Mouse (Mus musculus) heart, embryonic 14.5 days (tissue): ENCODE measurements around the gene Slc1a7. TPM values are rescaled to one million over a fixed set of nuclear protein-coding genes. Genes with fewer than 3 reads are reported as not detected.

Experiments
- ATAC-seq: fragments of 200-750 bp; cut with Nextera tagmentation; 2 replicates; pipeline ENCODE4 v1.8.0; 2017; ENCODE audit warnings: low read depth, moderate TSS enrichment; ENCODE audit not compliant: insufficient number of reproducible peaks, insufficient read depth, low FRiP score
- H3K27ac ChIP-seq, 2 experiments: fragments of 200-500 bp in 1 of 2; fragments of 300-500 bp in 1 of 2; sonication (generic) in 1 of 2; replicated peaks in 1 of 2; 2 replicates each; pipeline ENCODE4 v1.5.1; 2012 to 2014; ENCODE audit warnings: low read depth in 2 of 2, low read length in 2 of 2, control low read depth in 1 of 2, mild to moderate bottlenecking in 1 of 2, mixed read lengths in 1 of 2; ENCODE audit not compliant: control insufficient read depth in 1 of 2, insufficient read depth in 1 of 2
- H3K27me3 ChIP-seq: fragments of 300-500 bp; sonication (generic); 2 replicates; pipeline ENCODE4 v1.6.1; 2014; ENCODE audit warnings: mild to moderate bottlenecking, low read length, control low read depth; ENCODE audit not compliant: control insufficient read depth, insufficient read depth
- H3K36me3 ChIP-seq: fragments of 300-500 bp; sonication (generic); 2 replicates; pipeline ENCODE4 v1.6.1; 2014; ENCODE audit warnings: mild to moderate bottlenecking, control low read depth, low read length, mixed read lengths; ENCODE audit not compliant: control insufficient read depth, insufficient read depth
- H3K4me1 ChIP-seq, 2 experiments: fragments of 200-500 bp in 1 of 2; fragments of 300-500 bp in 1 of 2; sonication (generic) in 1 of 2; 2 replicates each; pipeline ENCODE4 v1.6.1; 2012 to 2014; ENCODE audit warnings: low read length in 2 of 2, control low read depth in 1 of 2, mixed read lengths in 1 of 2; ENCODE audit not compliant: control insufficient read depth in 2 of 2, insufficient read depth in 2 of 2
- H3K4me2 ChIP-seq: fragments of 300-500 bp; sonication (generic); 2 replicates; pipeline ENCODE4 v1.6.1; 2014; ENCODE audit warnings: mild to moderate bottlenecking, low read length
- H3K4me3 ChIP-seq, 2 experiments: fragments of 200-500 bp in 1 of 2; fragments of 300-500 bp in 1 of 2; sonication (generic) in 1 of 2; 2 replicates each; pipeline ENCODE4 v1.5.1; 2012 to 2014; ENCODE audit warnings: low read length in 2 of 2, mild to moderate bottlenecking in 2 of 2, control low read depth in 1 of 2, low read depth in 1 of 2, moderate library complexity in 1 of 2; ENCODE audit not compliant: control insufficient read depth in 1 of 2, insufficient read depth in 1 of 2
- H3K9ac ChIP-seq: fragments of 300-500 bp; sonication (generic); 2 replicates; pipeline ENCODE4 v1.6.1; 2014; ENCODE audit warnings: mild to moderate bottlenecking, low read length
- H3K9me3 ChIP-seq: fragments of 300-500 bp; sonication (generic); 2 replicates; pipeline ENCODE4 v1.6.1; 2016; ENCODE audit warnings: low read length, control low read depth; ENCODE audit not compliant: control insufficient read depth
- WGBS: fragments of 180-500 bp; shearing (Covaris S2); extraction: QIAGEN DNeasy Blood & Tissue Kit; methylation state at CpG from one replicate; pipeline ENCODE4 v1.1.7; 2014; 5-methylcytosine and 5-hydroxymethylcytosine counted together
- polyA plus RNA-seq: library from polyadenylated mRNA; unstranded; fragments of >200 nt; fragmentation: Nextera tagmentation; extraction: Ambion mirVana; gene quantifications from 2 replicates; pipeline ENCODE4 v1.2.1, GENCODE M21; 2014

Gene Slc1a7
- polyA plus RNA-seq, 1 experiment from 2014 or later, result not detected

GRCm38 (mm10) chr4:107949918-107950317 is 18.2 kb upstream of the Slc1a7 start:
- Histone ChIP-seq H3K36me3 (no peaks in the 10 kb centered on the region), H3K27me3 (no peaks in the 10 kb centered on the region), H3K4me1 (no peaks in the 10 kb centered on the region), H3K4me3 (no peak overlapping the region), H3K9ac (no peak overlapping the region), H3K4me2 (no peak overlapping the region), H3K27ac (no peak overlapping the region), H3K9me3 (no peaks in the 10 kb centered on the region)
- no peak for ATAC-seq
- WGBS, result 76% methylated on average over 4 of the region's 4 CpGs

GRCm38 (mm10) chr4:107952845-107953244 is 15.3 kb upstream of the Slc1a7 start:
- Histone ChIP-seq H3K27me3 (no peaks in the 10 kb centered on the region), H3K27ac (no peak overlapping the region), H3K4me3 (no peak overlapping the region), H3K9me3 (no peaks in the 10 kb centered on the region), H3K36me3 (no peaks in the 10 kb centered on the region), H3K4me1 (no peaks in the 10 kb centered on the region), H3K9ac (no peak overlapping the region), H3K4me2 (no peak overlapping the region)
- no peak for ATAC-seq

- Histone ChIP-seq H3K27me3 (no peaks in the 10 kb centered on the region), H3K4me3 (no peak overlapping the region), H3K9ac (no peak overlapping the region), H3K4me1 (peaks cover 0 to 4% of the 10 kb centered on the region in 2 experiments; a peak in 1 of 4 replicates), H3K36me3 (no peaks in the 10 kb centered on the region), H3K27ac (no peak overlapping the region), H3K4me2 (no peak overlapping the region), H3K9me3 (no peaks in the 10 kb centered on the region)
- 76% methylated on average over 5 of the region's 5 CpGs for WGBS
- no peak for ATAC-seq
These were observed 12.4 kb upstream of the Slc1a7 start for GRCm38 (mm10) chr4:107955691-107956090.

GRCm38 (mm10) chr4:107958487-107958886 is 9.6 kb upstream of the Slc1a7 start:
- peaks cover 17 to 19% of the 10 kb centered on the region in 2 experiments for H3K4me1 ChIP-seq

GRCm38 (mm10) chr4:107962044-107962732 is 5.9 kb upstream of the Slc1a7 start:
- Histone ChIP-seq H3K27ac (peak overlapping the region; percentile 90 to 96), H3K9ac (no peak overlapping the region), H3K4me3 (no peak overlapping the region), H3K4me2 (no peak overlapping the region), H3K4me1 (peaks cover 17 to 22% of the 10 kb centered on the region in 2 experiments), H3K36me3 (no peaks in the 10 kb centered on the region), H3K27me3 (no peaks in the 10 kb centered on the region), H3K9me3 (no peaks in the 10 kb centered on the region)
- WGBS, result 12% methylated on average over 11 of the region's 11 CpGs
- ATAC-seq, result peak; percentile 97

More at GRCm38 (mm10) chr4:107958487-107958886, 9.6 kb upstream of the Slc1a7 start:
- Histone ChIP-seq H3K36me3 (no peaks in the 10 kb centered on the region), H3K27ac (no peak overlapping the region), H3K9me3 (no peaks in the 10 kb centered on the region), H3K27me3 (no peaks in the 10 kb centered on the region), H3K9ac (no peak overlapping the region), H3K4me3 (no peak overlapping the region), H3K4me2 (no peak overlapping the region)
- 88% methylated on average over 7 of the region's 7 CpGs for WGBS
- no peak for ATAC-seq

GRCm38 (mm10) chr4:107962792-107963191 is 5.3 kb upstream of the Slc1a7 start:
- ATAC-seq, result no peak
- Histone ChIP-seq H3K27ac (peak overlapping the region; percentile 90 to 96), H3K9ac (no peak overlapping the region), H3K36me3 (no peaks in the 10 kb centered on the region), H3K4me1 (peaks cover 18 to 22% of the 10 kb centered on the region in 2 experiments), H3K9me3 (no peaks in the 10 kb centered on the region), H3K4me3 (no peak overlapping the region), H3K27me3 (no peaks in the 10 kb centered on the region), H3K4me2 (no peak overlapping the region)
- WGBS, result 84% methylated on average over 2 of the region's 2 CpGs

- no peak overlapping the region for H3K27ac ChIP-seq
- peaks cover 20 to 22% of the 10 kb centered on the region in 2 experiments for H3K4me1 ChIP-seq
- WGBS, result 36% methylated on average over 5 of the region's 5 CpGs
- no peak overlapping the region for H3K9ac ChIP-seq
- H3K4me2 ChIP-seq, result no peak overlapping the region
- H3K4me3 ChIP-seq, result no peak overlapping the region
- H3K36me3 ChIP-seq, result no peaks in the 10 kb centered on the region
- no peaks in the 10 kb centered on the region for H3K27me3 ChIP-seq
- H3K9me3 ChIP-seq, result no peaks in the 10 kb centered on the region
- ATAC-seq, result no peak
These were observed 1.6 kb upstream of the Slc1a7 start for GRCm38 (mm10) chr4:107966416-107967109.
